Mouse (Mus musculus) liver, postnatal 0 days (tissue): ENCODE results near the gene Daglb.

Experiments
- CTCF ChIP-seq: sonication (generic); IDR thresholded peaks from 2 replicates; pipeline ENCODE4 v1.5.1; 2016; ENCODE audit warnings: antibody characterized with exemption, low read depth
- EP300 ChIP-seq: IDR thresholded peaks from 2 replicates; pipeline ENCODE4 v1.6.1; 2016; ENCODE audit warnings: antibody characterized with exemption, low read depth, mild to moderate bottlenecking

GRCm38 (mm10) chr5:143463671-143464070, 713 bp upstream of the Daglb start:
- TF ChIP-seq CTCF = no peak
- no peak for TF ChIP-seq EP300
